Mouse (Mus musculus): ENCODE results near the gene Dhx36.

Dhx36 gene

GRCm38 (mm10) chr3:62418387-62419138 is 88.2 kb downstream of the Dhx36 start:
- peak; percentile 5 for DNase-seq

Data from heart, adult 11 months (tissue).